Mouse (Mus musculus) ES-E14 (cell line): ENCODE results near the gene Trim7.

Experiments used
- CHD2 ChIP-seq: IDR thresholded peaks from 2 replicates; pipeline ENCODE4 v1.6.1; 2014; ENCODE audit warnings: mild to moderate bottlenecking, low read depth, low read length, inconsistent platforms
- MAFK ChIP-seq: IDR thresholded peaks from 2 replicates; pipeline ENCODE4 v1.6.1; 2014; ENCODE audit warnings: mild to moderate bottlenecking, low read depth, low read length, inconsistent platforms; ENCODE audit not compliant: insufficient read depth

- TF ChIP-seq CHD2 (no peak), MAFK (no peak)
Observed at GRCm38 (mm10) chr11:48815851-48816250, 10.1 kb upstream of the Trim7 start.
